Comparison of ENCODE assay signal across 23 mouse cellular contexts in genomic region chr4:137784741-137785140, GRCm38 (mm10). TPM values are rescaled to one million over a fixed set of nuclear protein-coding genes. Genes with fewer than 3 reads are reported as not detected.
A peak's percentile ranks its signal among the peaks of the same experiment; 100 is the strongest.
DNase-seq lines count a peak whose midpoint lies in the region; ATAC-seq and TF ChIP-seq lines count a peak whose summit lies in the region.
"Had no signal": no experiment of that assay in that cellular context is flagged by ENCODE, and none has a peak within 500 bp of the region (broad histone marks: within the 10 kb centered on the region; RNA-seq: fewer than 3 reads in every experiment).

No protein-coding gene starts in this region.

- H3K27ac ChIP-seq in heart, embryonic 11.5 days (ENCODE audit: low read depth, low read length), result no peak overlapping the region
- H3K27ac ChIP-seq in hindbrain, postnatal 0 days, result 0 out of 2 replicates have a peak overlapping the region, but pooled peaks have one; percentile 73
- no peak overlapping the region for H3K27ac ChIP-seq in hindbrain, embryonic 16.5 days (ENCODE audit: low read depth, low read length)
- H3K27ac ChIP-seq in kidney, adult 2 months (ENCODE audit: insufficient read depth, low read depth, low read length), result peak overlapping the region; percentile 43
- H3K27ac ChIP-seq in CH12.LX (ENCODE audit: insufficient read depth, low read depth), result peak overlapping the region; percentile 8; the same call in 1 of the 2 replicates
- H3K27ac ChIP-seq: forebrain, embryonic 15.5 days had no signal

- no peak for TF ChIP-seq EP300 in CH12.LX (IDR thresholded peaks at IDR 0.05; ENCODE audit: low read length)

- no peak for ATAC-seq in heart, embryonic 11.5 days (replicated peaks; ENCODE audit: insufficient number of reproducible peaks, low FRiP score, low TSS enrichment)
- ATAC-seq in hindbrain, postnatal 0 days, result no peak
- ATAC-seq in hindbrain, embryonic 16.5 days, result no peak
- ATAC-seq: activated CD4-positive, CD25-positive, alpha-beta regulatory T cell, adult 4 months; forebrain, embryonic 13.5 days; forebrain, embryonic 15.5 days had no signal

- in situ Hi-C loops in CH12.LX (cut with MboI; ENCODE audit: low pct_ligation_motif_present, low pct_unique_long_range_greater_than_20kb, low sequenced_read_pairs), result no loop called here

- DNase-seq in heart, adult 11 months, result peak; percentile 90
- no peak for DNase-seq in hindbrain, postnatal 0 days (ENCODE audit: low spot score)
- no peak for DNase-seq in kidney, adult 2 months
- no peak for DNase-seq in kidney, adult 8-10 months
- DNase-seq in CH12.LX (ENCODE audit: extremely low read depth), result no peak
- no peak for DNase-seq in retina, postnatal 1 day
- DNase-seq: adrenal gland, adult 8-10 months; adrenal gland, postnatal 14 days; adrenal gland, postnatal 36 days; cerebellum, adult 11-12 months; cerebellum, adult 2 months; cerebellum, adult 9-10 months; cerebellum, postnatal 10 days; cerebellum, postnatal 25 days had no signal

- H3K27me3 ChIP-seq in heart, embryonic 11.5 days (ENCODE audit: control insufficient read depth, insufficient read depth, low read length), result no peaks in the 10 kb centered on the region; the same call in 1 of the 2 replicates
- no peaks in the 10 kb centered on the region for H3K27me3 ChIP-seq in hindbrain, postnatal 0 days (ENCODE audit: insufficient read depth, low read length)
- H3K27me3 ChIP-seq in hindbrain, embryonic 16.5 days (replicated peaks; ENCODE audit: control insufficient read depth, insufficient read depth, low read length), result no peaks in the 10 kb centered on the region; the same call in 1 of the 2 replicates
- no peaks in the 10 kb centered on the region for H3K27me3 ChIP-seq in kidney, adult 2 months (replicated peaks; ENCODE audit: control insufficient read depth, insufficient read depth, low read length)
- no peaks in the 10 kb centered on the region for H3K27me3 ChIP-seq in CH12.LX (replicated peaks)
- H3K27me3 ChIP-seq: embryonic facial prominence, embryonic 12.5 days; forebrain, embryonic 13.5 days; forebrain, embryonic 15.5 days; Patski had no signal

- dilution Hi-C loops in CH12.LX (cut with MboI; ENCODE audit: extremely low pct_ligation_motif_present, extremely low pct_unique_long_range_greater_than_20kb, low sequenced_read_pairs), result no loop called here

- no peaks in the 10 kb centered on the region for H3K4me1 ChIP-seq in heart, embryonic 11.5 days (ENCODE audit: control insufficient read depth, insufficient read depth, low read length)
- H3K4me1 ChIP-seq in hindbrain, postnatal 0 days (ENCODE audit: insufficient read depth, low read length), result peaks cover 7% of the 10 kb centered on the region; the same call in 1 of the 2 replicates
- peaks cover 10% of the 10 kb centered on the region for H3K4me1 ChIP-seq in hindbrain, embryonic 16.5 days (ENCODE audit: control insufficient read depth, insufficient read depth, low read depth, low read length)
- H3K4me1 ChIP-seq in kidney, adult 2 months (ENCODE audit: control insufficient read depth, insufficient read depth, low read length), result peaks cover 22% of the 10 kb centered on the region
- peaks cover 24 to 91% of the 10 kb centered on the region in 2 experiments for H3K4me1 ChIP-seq in CH12.LX (ENCODE audit: control insufficient read depth in 1 of 2, insufficient read depth in 2 of 2)

- no peak for TF ChIP-seq POLR2A in kidney, adult 2 months (IDR thresholded peaks at IDR 0.05; ENCODE audit: low read depth, low read length)
- TF ChIP-seq POLR2A in CH12.LX (IDR thresholded peaks at IDR 0.05; ENCODE audit: low read depth, low read length), result no peak

- H3K79me2 ChIP-seq in CH12.LX (replicated peaks; ENCODE audit: control insufficient read depth, extremely low read depth, insufficient read depth, poor library complexity, severe bottlenecking), result peaks cover 30% of the 10 kb centered on the region

- no peaks in the 10 kb centered on the region for H3K36me3 ChIP-seq in heart, embryonic 11.5 days (ENCODE audit: control insufficient read depth, insufficient read depth, low read length)
- H3K36me3 ChIP-seq in hindbrain, postnatal 0 days (ENCODE audit: insufficient read depth, low read length), result no peaks in the 10 kb centered on the region
- no peaks in the 10 kb centered on the region for H3K36me3 ChIP-seq in hindbrain, embryonic 16.5 days (ENCODE audit: control insufficient read depth, insufficient read depth, low read length)
- H3K36me3 ChIP-seq in kidney, adult 2 months (ENCODE audit: control insufficient read depth, insufficient read depth, low read length), result no peaks in the 10 kb centered on the region
- peaks cover 18 to 59% of the 10 kb centered on the region in 2 experiments for H3K36me3 ChIP-seq in CH12.LX (replicated peaks in 1 of 2; ENCODE audit: control insufficient read depth in 1 of 2, insufficient read depth in 1 of 2, low read length in 1 of 2)
- H3K36me3 ChIP-seq: embryonic facial prominence, embryonic 10.5 days; embryonic facial prominence, embryonic 12.5 days; forebrain, embryonic 15.5 days; G1E had no signal

- no peak for TF ChIP-seq CTCF in hindbrain, postnatal 0 days (IDR thresholded peaks at IDR 0.05; ENCODE audit: low read depth)
- TF ChIP-seq CTCF in kidney, adult 2 months (conservative IDR thresholded peaks at IDR 0.05; ENCODE audit: insufficient read depth, insufficient read length, low read depth, low read length), result no peak
- no peak for TF ChIP-seq CTCF in CH12.LX (conservative IDR thresholded peaks at IDR 0.05 in 1 of 2, IDR thresholded peaks at IDR 0.05 in 1 of 2; ENCODE audit: low read depth in 2 of 2, low read length in 2 of 2)

- no peak overlapping the region for H3K4me3 ChIP-seq in heart, embryonic 11.5 days (ENCODE audit: low read depth, low read length)
- no peak overlapping the region for H3K4me3 ChIP-seq in hindbrain, postnatal 0 days (ENCODE audit: low read length)
- no peak overlapping the region for H3K4me3 ChIP-seq in hindbrain, embryonic 16.5 days (ENCODE audit: low read length)
- no peak overlapping the region for H3K4me3 ChIP-seq in kidney, adult 2 months (ENCODE audit: insufficient read depth, low read depth, low read length)
- H3K4me3 ChIP-seq in CH12.LX (replicated peaks in 1 of 3; ENCODE audit: low read depth in 2 of 3, low read length in 2 of 3, poor library complexity in 1 of 3), result no peak overlapping the region
- H3K4me3 ChIP-seq: embryonic facial prominence, embryonic 10.5 days; embryonic facial prominence, embryonic 12.5 days; forebrain, embryonic 13.5 days; forebrain, embryonic 15.5 days had no signal

- 79% methylated on average over 6 of the region's 6 CpGs for WGBS in heart, embryonic 11.5 days (ENCODE audit: insufficient replicate concordance)
- WGBS in hindbrain, postnatal 0 days, result 76% methylated on average over 6 of the region's 6 CpGs
- 76% methylated on average over 6 of the region's 6 CpGs for WGBS in hindbrain, embryonic 16.5 days
- WGBS in kidney, adult 2 months, result 62% methylated on average over 6 of the region's 6 CpGs

- no peak overlapping the region for H3K9ac ChIP-seq in heart, embryonic 11.5 days (ENCODE audit: low read depth, low read length)
- H3K9ac ChIP-seq in hindbrain, postnatal 0 days (replicated peaks; ENCODE audit: low read length), result no peak overlapping the region
- H3K9ac ChIP-seq in hindbrain, embryonic 16.5 days (ENCODE audit: low read depth, low read length), result no peak overlapping the region
- H3K9ac ChIP-seq in CH12.LX (ENCODE audit: insufficient read depth, low read depth), result no peak overlapping the region
- H3K9ac ChIP-seq: embryonic facial prominence, embryonic 12.5 days; forebrain, embryonic 15.5 days had no signal

- H3K4me2 ChIP-seq in heart, embryonic 11.5 days, result no peak overlapping the region
- no peak overlapping the region for H3K4me2 ChIP-seq in hindbrain, postnatal 0 days (ENCODE audit: low read depth, low read length)
- no peak overlapping the region for H3K4me2 ChIP-seq in hindbrain, embryonic 16.5 days (ENCODE audit: low read length)
- H3K4me2 ChIP-seq in CH12.LX (ENCODE audit: insufficient read depth, low read depth, poor library complexity, severe bottlenecking), result no peak overlapping the region
- H3K4me2 ChIP-seq: embryonic facial prominence, embryonic 12.5 days; forebrain, embryonic 13.5 days; forebrain, embryonic 15.5 days had no signal

- no peaks in the 10 kb centered on the region for H3K9me3 ChIP-seq in heart, embryonic 11.5 days (replicated peaks; ENCODE audit: control insufficient read depth, low read length)
- no peaks in the 10 kb centered on the region for H3K9me3 ChIP-seq in hindbrain, postnatal 0 days (ENCODE audit: low read length)
- no peaks in the 10 kb centered on the region for H3K9me3 ChIP-seq in hindbrain, embryonic 16.5 days (ENCODE audit: control insufficient read depth, low read length)
- no peaks in the 10 kb centered on the region for H3K9me3 ChIP-seq in CH12.LX (replicated peaks; ENCODE audit: low read length)
- H3K9me3 ChIP-seq: embryonic facial prominence, embryonic 10.5 days; embryonic facial prominence, embryonic 12.5 days; forebrain, embryonic 13.5 days; forebrain, embryonic 15.5 days; G1E had no signal

- no peak for TF ChIP-seq RAD21 in CH12.LX (IDR thresholded peaks at IDR 0.05; ENCODE audit: low read depth, low read length)

TF ChIP-seq in CH12.LX, 34 proteins besides CTCF, POLR2A, EP300 and RAD21 (continues in another document):
- TF ChIP-seq ZC3H11A (IDR thresholded peaks at IDR 0.05; ENCODE audit: low read depth, low read length) (no peak), GABPA (IDR thresholded peaks at IDR 0.05; ENCODE audit: insufficient replicate concordance, low read depth, low read length) (no peak), JUND (conservative IDR thresholded peaks at IDR 0.05; ENCODE audit: low read depth, low read length) (no peak), KAT2A (IDR thresholded peaks at IDR 0.05; ENCODE audit: insufficient replicate concordance, low read length) (no peak), BHLHE40 (IDR thresholded peaks at IDR 0.05; ENCODE audit: low read depth, low read length) (no peak), SIN3A (IDR thresholded peaks at IDR 0.05; ENCODE audit: low read length) (no peak), MAZ (IDR thresholded peaks at IDR 0.05; ENCODE audit: low read depth, low read length) (no peak), UBTF (IDR thresholded peaks at IDR 0.05; ENCODE audit: low read depth, low read length) (no peak), ZKSCAN1 (IDR thresholded peaks at IDR 0.05; ENCODE audit: borderline replicate concordance, low read depth, low read length) (no peak), CHD1 (IDR thresholded peaks at IDR 0.05; ENCODE audit: low read depth, low read length) (no peak), MAFK (IDR thresholded peaks at IDR 0.05; ENCODE audit: insufficient replicate concordance, low read length) (no peak)

RNA-seq across cellular contexts. Expression of gene Alpl, which starts 11.4 kb away (rescaled TPM):
- polyA plus RNA-seq in heart, embryonic 11.5 days (2014; fragmentation: Nextera tagmentation; extraction: Ambion mirVana), result 0.86 and 1.2 TPM in 2 replicates
- 15.3 and 22.4 TPM in 2 replicates for total RNA-seq in hindbrain, postnatal 0 days (2014; rRNA removed)
- polyA plus RNA-seq in hindbrain, postnatal 0 days (2015; fragmentation: Nextera tagmentation; extraction: Ambion mirVana), result 16.6 and 17.5 TPM in 2 replicates
- polyA plus RNA-seq in hindbrain, embryonic 16.5 days (2015; fragmentation: Nextera tagmentation; extraction: Ambion mirVana), result 16.9 and 18.0 TPM in 2 replicates
- 564 and 569 TPM in 2 replicates for polyA plus RNA-seq in kidney, adult 2 months (2012; rRNA removed)
- total RNA-seq in CH12.LX (2012; rRNA removed), result 115 and 130 TPM in 2 replicates
- 62.9 and 65.7 TPM in 2 replicates for total RNA-seq in CH12.LX (2014; rRNA removed)
- 152 and 164 TPM in 2 replicates for polyA plus RNA-seq in CH12.LX (2012; ENCODE audit: insufficient read length, low read depth)
- total RNA-seq: G1E had no signal
- polyA plus RNA-seq: G1E had no signal

Comparison
In these comparisons a context has a peak if more than half of its experiments do, and no peak if none do; other contexts are left out.
1. H3K27ac ChIP-seq: peak in hindbrain, postnatal 0 days (single experiment), kidney, adult 2 months (single experiment) and CH12.LX (single experiment); none in heart, embryonic 11.5 days (single experiment) and hindbrain, embryonic 16.5 days (single experiment).